Mouse (Mus musculus) limb, embryonic 14.5 days (tissue): ENCODE results near the gene Dhrs7b. TPM values are rescaled to one million over a fixed set of nuclear protein-coding genes. Genes with fewer than 3 reads are reported as not detected.
A peak's percentile ranks its signal among the peaks of the same experiment; 100 is the strongest.
"Not testable (repeated sequence)": the region's sequence is repeated elsewhere in the genome, so short reads cannot be mapped to it uniquely, and the experiment has no call there.

ENCODE experiments used
- ATAC-seq: fragments of 200-750 bp; cut with Nextera tagmentation; 2 replicates; pipeline ENCODE4 v1.8.0; 2017; ENCODE audit warnings: low read depth, moderate number of reproducible peaks, moderate TSS enrichment; ENCODE audit not compliant: low FRiP score
- DNase-seq: peaks from one replicate; pipeline ENCODE4 v3.0.0-alpha.2; 2015; ENCODE audit warnings: low spot score
- H3K27ac ChIP-seq: fragments of 300-500 bp; sonication (generic); replicated peaks from 2 replicates; pipeline ENCODE4 v1.5.1; 2014; ENCODE audit warnings: low read depth, mild to moderate bottlenecking, low read length, moderate library complexity, mixed read lengths
- H3K27me3 ChIP-seq: fragments of 300-500 bp; sonication (generic); 2 replicates; pipeline ENCODE4 v1.6.1; 2014; ENCODE audit warnings: low read length, mixed read lengths; ENCODE audit not compliant: control insufficient read depth, insufficient read depth
- H3K36me3 ChIP-seq: fragments of 300-500 bp; sonication (generic); 2 replicates; pipeline ENCODE4 v1.6.1; 2014; ENCODE audit warnings: mild to moderate bottlenecking, low read length, moderate library complexity, mixed read lengths; ENCODE audit not compliant: control insufficient read depth, insufficient read depth
- H3K4me1 ChIP-seq: fragments of 300-500 bp; sonication (generic); 2 replicates; pipeline ENCODE4 v1.6.1; 2014; ENCODE audit warnings: antibody characterized with exemption, low read length, mixed read lengths; ENCODE audit not compliant: control insufficient read depth, insufficient read depth
- H3K4me2 ChIP-seq: fragments of 300-500 bp; sonication (generic); replicated peaks from 2 replicates; pipeline ENCODE4 v1.6.1; 2014; ENCODE audit warnings: low read depth, mild to moderate bottlenecking, low read length, moderate library complexity; ENCODE audit not compliant: severe bottlenecking
- H3K4me3 ChIP-seq: fragments of 300-500 bp; sonication (generic); replicated peaks from 2 replicates; pipeline ENCODE4 v1.5.1; 2014; ENCODE audit warnings: low read length
- H3K9ac ChIP-seq: fragments of 300-500 bp; sonication (generic); 2 replicates; pipeline ENCODE4 v1.6.1; 2014; ENCODE audit warnings: mild to moderate bottlenecking, low read depth, low read length, moderate library complexity; ENCODE audit not compliant: severe bottlenecking
- H3K9me3 ChIP-seq: fragments of 300-500 bp; sonication (generic); 2 replicates; pipeline ENCODE4 v1.6.1; 2016; ENCODE audit warnings: low read length; ENCODE audit not compliant: control insufficient read depth
- POLR2A ChIP-seq: fragments of 200-500 bp; IDR thresholded peaks from 2 replicates; pipeline ENCODE4 v1.8.0; 2012; ENCODE audit warnings: inconsistent platforms, mild to moderate bottlenecking, moderate library complexity, borderline replicate concordance; ENCODE audit not compliant: insufficient read depth, insufficient read length; ENCODE audit errors: extremely low read depth
- WGBS: fragments of 180-500 bp; shearing (Covaris S2); extraction: QIAGEN DNeasy Blood & Tissue Kit; methylation state at CpG from one replicate; pipeline ENCODE4 v1.1.7; 2014; 5-methylcytosine and 5-hydroxymethylcytosine counted together
- polyA plus RNA-seq, 2 experiments: library from polyadenylated mRNA; depleted of rRNA in 1 of 2; stranded (reverse) in 1 of 2; unstranded in 1 of 2; fragments of >200 nt; fragmentation: Nextera tagmentation in 1 of 2; extraction: Ambion mirVana in 1 of 2; gene quantifications; 2 replicates each; pipeline versions ENCODE4 v1.2.1 to v1.2.3; 2012 to 2014

Dhrs7b gene
- polyA plus RNA-seq, 2 experiments = 17.3 to 32.4 TPM

GRCm38 (mm10) chr11:60882386-60882785 lies 52.0 kb downstream of the Dhrs7b start:
- TF ChIP-seq POLR2A = no peak
- no peaks in the 10 kb centered on the region for H3K36me3 ChIP-seq
- no peak overlapping the region for H3K4me3 ChIP-seq
- H3K4me2 ChIP-seq = no peak overlapping the region
- no peak overlapping the region for H3K27ac ChIP-seq
- H3K9me3 ChIP-seq = no peaks in the 10 kb centered on the region
- DNase-seq (no peak), ATAC-seq (no peak)
- WGBS = 81% methylated on average over 3 of the region's 3 CpGs
- H3K4me1 ChIP-seq = peaks cover 9% of the 10 kb centered on the region
- no peaks in the 10 kb centered on the region for H3K27me3 ChIP-seq
- H3K9ac ChIP-seq = no peak overlapping the region

- 79% methylated on average over 2 of the region's 3 CpGs for WGBS
Measured at GRCm38 (mm10) chr11:60886986-60887385, 56.6 kb downstream of the Dhrs7b start.

GRCm38 (mm10) chr11:60889861-60890260 lies 59.4 kb downstream of the Dhrs7b start:
- 54% methylated on average over 2 of the region's 2 CpGs for WGBS
- Histone ChIP-seq H3K9me3 (no peaks in the 10 kb centered on the region), H3K9ac (no peak overlapping the region), H3K4me2 (no peak overlapping the region), H3K36me3 (no peaks in the 10 kb centered on the region), H3K27ac (no peak overlapping the region), H3K27me3 (no peaks in the 10 kb centered on the region), H3K4me1 (no peaks in the 10 kb centered on the region; the same call in 1 of the 2 replicates), H3K4me3 (no peak overlapping the region)
- no peak for DNase-seq
- no peak for TF ChIP-seq POLR2A
- ATAC-seq = no peak

More at GRCm38 (mm10) chr11:60886986-60887385, 56.6 kb downstream of the Dhrs7b start:
- H3K27me3 ChIP-seq, DNase-seq, H3K9ac ChIP-seq, ATAC-seq, H3K4me3 ChIP-seq, H3K4me2 ChIP-seq, H3K36me3 ChIP-seq, H3K9me3 ChIP-seq, H3K4me1 ChIP-seq, H3K27ac ChIP-seq: not testable (repeated sequence)

GRCm38 (mm10) chr11:60890286-60890685 lies 59.9 kb downstream of the Dhrs7b start:
- H3K4me2 ChIP-seq = no peak overlapping the region
- no peak overlapping the region for H3K27ac ChIP-seq
- no peaks in the 10 kb centered on the region; the same call in 1 of the 2 replicates for H3K4me1 ChIP-seq
- H3K27me3 ChIP-seq = no peaks in the 10 kb centered on the region
- 52% methylated on average over 6 of the region's 6 CpGs for WGBS
- H3K9ac ChIP-seq = no peak overlapping the region
- no peak overlapping the region for H3K4me3 ChIP-seq
- no peaks in the 10 kb centered on the region for H3K9me3 ChIP-seq
- H3K36me3 ChIP-seq = no peaks in the 10 kb centered on the region
- DNase-seq (no peak), ATAC-seq (no peak)
- TF ChIP-seq POLR2A = no peak

- Histone ChIP-seq H3K36me3 (no peaks in the 10 kb centered on the region), H3K27ac (no peak overlapping the region), H3K9me3 (no peaks in the 10 kb centered on the region), H3K4me2 (no peak overlapping the region), H3K4me1 (peaks cover 3% of the 10 kb centered on the region; the same call in 1 of the 2 replicates), H3K27me3 (no peaks in the 10 kb centered on the region), H3K4me3 (no peak overlapping the region), H3K9ac (no peak overlapping the region)
- no peak for DNase-seq
- TF ChIP-seq POLR2A = no peak
- WGBS = 50% methylated on average over 3 of the region's 3 CpGs
- no peak for ATAC-seq
Measured at GRCm38 (mm10) chr11:60890744-60891143, 60.3 kb downstream of the Dhrs7b start.

- no peak for TF ChIP-seq POLR2A
- no peak overlapping the region for H3K4me2 ChIP-seq
- DNase-seq (peak; percentile 43), ATAC-seq (peak; percentile 71)
- H3K9me3 ChIP-seq = no peaks in the 10 kb centered on the region
- H3K27ac ChIP-seq = no peak overlapping the region
- H3K27me3 ChIP-seq = no peaks in the 10 kb centered on the region
- H3K4me1 ChIP-seq = peaks cover 7% of the 10 kb centered on the region; the same call in 1 of the 2 replicates
- 4% methylated on average over 4 of the region's 4 CpGs for WGBS
- no peak overlapping the region for H3K9ac ChIP-seq
- H3K36me3 ChIP-seq = no peaks in the 10 kb centered on the region
- H3K4me3 ChIP-seq = no peak overlapping the region
Measured at GRCm38 (mm10) chr11:60895915-60896314, 65.5 kb downstream of the Dhrs7b start.
